Mouse (Mus musculus): ENCODE measurements around the gene Rab22a.
"Not testable (repeated sequence)": the region's sequence is repeated elsewhere in the genome, so short reads cannot be mapped to it uniquely, and the experiment has no call there.

- TF ChIP-seq CTCF (IDR thresholded peaks at IDR 0.05; ENCODE audit: control insufficient read depth, insufficient read depth, low read length); POLR2A (IDR thresholded peaks at IDR 0.05; ENCODE audit: borderline replicate concordance, control insufficient read depth, low read depth, low read length): not testable (repeated sequence)
These were observed 25.5 kb upstream of the Rab22a start for GRCm38 (mm10) chr2:173634106-173634505.
